Mouse (Mus musculus) myocyte (in vitro differentiated cells): ENCODE data around the gene Amer3.

Experiments used
- CEBPB ChIP-seq: IDR thresholded peaks from 2 replicates; pipeline ENCODE4 v1.6.1; 2011; ENCODE audit warnings: mild to moderate bottlenecking, moderate library complexity; ENCODE audit not compliant: poor library complexity, insufficient read depth, severe bottlenecking
- E2F4 ChIP-seq: IDR thresholded peaks from one replicate; pipeline ENCODE4 v1.6.1; 2011; ENCODE audit warnings: mild to moderate bottlenecking, control low read depth, moderate library complexity; ENCODE audit not compliant: insufficient read depth
- MAX ChIP-seq: IDR thresholded peaks from one replicate; pipeline ENCODE4 v1.6.1; 2011; ENCODE audit warnings: low read depth, mild to moderate bottlenecking, control low read depth
- MYOD1 ChIP-seq, 3 experiments: IDR thresholded peaks; one replicate each; pipeline ENCODE4 v1.6.1; 2011; ENCODE audit warnings: control low read depth in 2 of 3, low read depth in 2 of 3, mild to moderate bottlenecking in 2 of 3, moderate library complexity in 1 of 3; ENCODE audit not compliant: insufficient read length in 2 of 3, control insufficient read depth in 1 of 3
- MYOG ChIP-seq, 3 experiments: IDR thresholded peaks; one replicate each; pipeline ENCODE4 v1.6.1; 2011; ENCODE audit warnings: control low read depth in 2 of 3, low read depth in 2 of 3, mild to moderate bottlenecking in 2 of 3; ENCODE audit not compliant: insufficient read length in 2 of 3, control insufficient read depth in 1 of 3, insufficient read depth in 1 of 3
- POLR2A ChIP-seq: IDR thresholded peaks from one replicate; pipeline ENCODE4 v1.6.1; 2011; ENCODE audit warnings: low read depth, mild to moderate bottlenecking, control low read depth, moderate library complexity; ENCODE audit not compliant: insufficient read length
- POLR2AphosphoS2 ChIP-seq: IDR thresholded peaks from one replicate; pipeline ENCODE4 v1.6.1; 2011; ENCODE audit warnings: low read depth, control low read depth; ENCODE audit not compliant: insufficient read length
- REST ChIP-seq: IDR thresholded peaks from one replicate; pipeline ENCODE4 v1.6.1; 2011; ENCODE audit warnings: mild to moderate bottlenecking, control low read depth, moderate library complexity; ENCODE audit not compliant: insufficient read depth, insufficient read length
- TCF12 ChIP-seq: IDR thresholded peaks from one replicate; pipeline ENCODE4 v1.6.1; 2011; ENCODE audit warnings: mild to moderate bottlenecking, control low read depth; ENCODE audit not compliant: poor library complexity, insufficient read depth, severe bottlenecking
- TCF3 ChIP-seq: IDR thresholded peaks from one replicate; pipeline ENCODE4 v1.6.1; 2011; ENCODE audit warnings: low read depth, control low read depth; ENCODE audit not compliant: insufficient read length
- USF1 ChIP-seq: IDR thresholded peaks from one replicate; pipeline ENCODE4 v1.6.1; 2011; ENCODE audit warnings: low read depth, mild to moderate bottlenecking, control low read depth, moderate library complexity

GRCm38 (mm10) chr1:34635711-34636110 lies 56.3 kb downstream of the Amer3 start:
- TF ChIP-seq TCF12, result no peak
- TF ChIP-seq MAX, result no peak
- TF ChIP-seq POLR2A, result no peak
- TF ChIP-seq REST, result no peak
- no peak for TF ChIP-seq USF1
- no peak for TF ChIP-seq E2F4
- no peak for TF ChIP-seq POLR2AphosphoS2
- no peak for TF ChIP-seq TCF3
- TF ChIP-seq MYOD1 (IDR thresholded peaks at IDR 0.05; ENCODE audit: control insufficient read depth in 1 of 3, insufficient read length in 2 of 3, low read depth in 2 of 3), result no peak
- TF ChIP-seq CEBPB, result no peak
- TF ChIP-seq MYOG (IDR thresholded peaks at IDR 0.05; ENCODE audit: control insufficient read depth in 1 of 3, insufficient read depth in 1 of 3, insufficient read length in 2 of 3, low read depth in 2 of 3), result no peak
